Mouse (Mus musculus) thymus, postnatal 14 days (tissue): ENCODE measurements around the gene Dlk2.
A peak's percentile ranks its signal among the peaks of the same experiment; 100 is the strongest.

Experiments used
- DNase-seq: peaks from one replicate; pipeline ENCODE4 v3.0.0; 2021

Dlk2 gene

DNA sequence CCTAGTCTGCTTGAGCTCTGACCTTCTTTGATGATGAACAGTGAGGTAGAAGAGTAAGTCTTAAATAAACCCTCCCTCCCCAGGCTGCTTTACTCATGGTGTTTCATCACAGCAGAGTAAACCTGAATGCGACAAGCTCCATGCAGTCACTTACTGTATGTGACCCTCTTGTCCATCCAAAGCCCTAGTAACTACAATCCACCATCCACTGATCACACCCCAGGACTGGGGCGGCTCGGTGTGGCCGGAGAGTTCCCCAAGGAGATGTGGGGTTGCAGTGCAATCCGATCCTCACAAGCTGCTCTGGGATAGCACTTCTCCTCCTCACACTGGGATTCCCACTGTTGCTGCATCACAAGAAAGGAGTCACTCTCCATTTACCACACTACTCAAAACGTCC, 22.8 kb upstream of the Dlk2 start:
- no peak for DNase-seq

DNA sequence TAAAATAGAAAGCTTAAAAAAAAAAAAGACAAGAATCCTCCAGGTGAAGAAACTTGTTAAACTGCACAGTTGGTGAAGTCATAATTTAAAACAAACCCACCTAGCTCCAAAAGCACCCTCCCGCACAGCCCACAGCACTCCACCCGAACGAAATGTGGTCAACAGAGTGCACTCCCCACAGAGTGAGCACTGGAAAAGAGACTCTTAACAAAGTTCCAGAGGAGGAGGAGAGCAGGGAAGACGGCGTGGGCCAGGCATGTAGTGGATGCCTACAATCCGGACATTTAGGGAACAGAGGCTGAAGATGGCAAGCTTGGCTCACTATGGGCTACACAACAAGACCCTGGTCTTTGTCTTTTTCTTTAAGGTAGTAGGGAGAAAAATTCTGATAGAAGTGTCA, 22.2 kb upstream of the Dlk2 start:
- no peak for DNase-seq

DNA sequence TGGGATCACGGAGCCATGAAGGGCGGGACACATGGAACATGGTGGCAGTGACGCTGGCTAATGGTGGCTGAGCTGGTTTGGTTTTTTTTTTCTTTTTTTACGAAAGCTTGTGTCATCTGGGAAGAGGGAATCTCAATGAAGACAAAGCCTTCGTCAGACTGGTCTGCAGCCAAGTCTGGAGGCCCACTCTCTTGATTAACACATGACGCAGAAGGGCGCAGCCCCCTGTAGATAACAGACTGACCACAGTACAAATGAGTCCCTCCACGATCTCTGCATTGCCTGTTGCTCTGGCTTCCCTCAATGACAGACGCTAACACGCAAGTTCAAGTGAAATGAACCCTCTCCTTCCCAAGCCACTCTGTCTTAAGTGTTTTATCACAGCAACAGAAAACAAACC, 21.7 kb upstream of the Dlk2 start:
- no peak for DNase-seq

DNA sequence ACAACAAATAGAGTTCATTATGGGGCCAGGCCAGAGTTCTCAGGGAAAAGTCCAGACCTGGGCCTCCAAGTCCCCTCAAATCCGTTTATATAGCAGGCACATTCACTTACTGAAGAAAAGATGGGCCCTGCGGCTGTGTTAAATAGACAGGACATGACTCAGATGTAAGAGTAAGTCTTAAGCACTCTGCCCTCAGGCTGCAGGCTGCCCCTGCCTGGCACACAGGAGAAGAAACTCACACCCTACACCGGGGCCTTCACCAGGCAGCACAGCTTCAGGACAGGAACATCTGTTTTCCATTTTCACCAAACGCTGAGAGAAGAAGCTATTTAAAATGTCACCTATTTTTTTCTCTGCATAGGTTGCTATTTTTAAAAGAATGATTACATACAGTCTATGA, 19.6 kb upstream of the Dlk2 start:
- no peak for DNase-seq

DNA sequence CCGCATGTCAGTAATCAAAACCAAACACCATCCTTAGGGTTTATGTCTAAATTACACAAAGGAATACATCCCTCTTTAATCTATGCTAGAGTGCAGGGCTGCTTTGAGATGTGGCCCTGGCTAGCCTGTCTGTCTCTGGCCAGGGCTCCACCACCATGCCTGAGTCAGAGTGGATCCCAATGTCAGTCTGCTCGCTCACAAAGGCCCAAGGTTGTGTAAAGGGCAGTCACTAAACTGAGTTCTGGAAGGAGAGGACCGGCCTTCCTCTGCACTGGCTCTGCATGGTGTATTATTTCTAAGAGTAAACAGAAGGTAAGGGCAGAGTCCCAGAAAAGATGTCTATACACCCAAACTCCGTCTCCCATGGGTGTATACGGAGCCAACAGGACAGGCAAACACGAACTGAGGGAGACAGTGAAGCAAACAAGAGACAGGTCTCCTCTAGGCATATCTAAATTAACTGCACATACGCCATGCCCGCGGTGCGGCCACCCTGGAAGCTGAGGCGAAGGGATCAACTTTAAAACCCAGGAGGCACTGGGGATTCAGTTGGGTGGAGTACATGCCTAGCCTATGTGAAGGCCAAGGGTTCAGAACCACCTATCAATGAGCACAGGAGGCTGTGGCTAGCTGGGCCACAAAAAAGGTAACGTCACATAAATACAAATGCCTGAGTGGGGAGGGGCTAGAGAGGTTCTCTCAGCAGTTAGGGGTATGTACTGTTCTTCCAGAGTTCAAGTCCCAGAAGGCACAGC, 19.0 kb upstream of the Dlk2 start:
- no peak for DNase-seq

DNA sequence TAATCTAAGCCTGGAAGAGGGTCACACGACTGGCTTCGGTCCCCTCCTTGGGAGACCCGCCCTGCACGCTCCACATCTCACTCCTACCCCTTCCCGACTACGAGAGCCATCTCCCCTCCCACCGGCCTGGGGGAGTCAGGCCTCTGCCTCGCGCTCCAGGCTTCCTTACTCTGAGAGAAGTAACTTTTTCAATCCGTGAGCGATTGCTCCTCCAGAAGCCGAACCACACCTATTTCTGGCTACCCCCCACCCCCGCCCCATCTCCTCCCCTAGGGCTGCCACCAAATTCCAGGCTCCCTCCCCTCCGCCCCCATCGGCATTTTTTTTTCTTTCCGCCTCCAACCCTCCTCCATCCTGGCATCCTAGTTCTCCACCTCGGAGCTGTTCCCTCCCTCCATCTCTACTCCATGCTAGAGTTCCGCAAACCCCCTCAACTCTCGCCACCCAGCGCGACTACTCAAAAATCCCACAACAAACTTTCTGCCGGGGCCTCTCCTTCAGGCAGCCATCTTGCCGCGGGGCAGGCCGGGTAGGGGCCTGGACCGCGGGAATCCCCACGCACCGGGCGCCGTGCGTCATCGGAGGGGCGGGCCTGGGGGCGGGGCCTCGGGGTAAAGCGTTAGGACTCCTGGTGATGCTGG, 14.6 kb upstream of the Dlk2 start, which contains the start of gene Tjap1:
Gene Tjap1 (minus strand): TSS at position 544 of the 641 bp plus-strand sequence.
- DNase-seq, result peak; percentile 86

DNA sequence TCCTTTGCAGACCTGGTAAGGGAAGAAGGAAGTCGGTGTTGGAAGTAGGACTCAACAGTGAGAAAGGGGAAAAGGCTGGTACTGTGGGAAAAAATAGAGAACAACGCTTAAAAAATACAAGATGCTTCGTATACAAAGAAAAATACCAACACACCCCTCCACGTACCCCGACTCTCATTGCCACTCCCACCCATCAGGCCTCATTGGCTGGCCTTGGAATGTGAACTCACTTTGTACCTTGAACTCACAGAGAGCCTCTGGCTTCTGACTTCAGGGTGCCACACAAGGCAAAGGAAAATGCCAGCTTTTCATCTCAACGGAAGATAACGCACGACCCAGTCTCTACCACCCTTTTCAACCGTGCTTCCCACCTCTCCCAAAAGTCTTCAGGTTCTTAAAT, 14.1 kb upstream of the Dlk2 start:
- peak; percentile 31 for DNase-seq

DNA sequence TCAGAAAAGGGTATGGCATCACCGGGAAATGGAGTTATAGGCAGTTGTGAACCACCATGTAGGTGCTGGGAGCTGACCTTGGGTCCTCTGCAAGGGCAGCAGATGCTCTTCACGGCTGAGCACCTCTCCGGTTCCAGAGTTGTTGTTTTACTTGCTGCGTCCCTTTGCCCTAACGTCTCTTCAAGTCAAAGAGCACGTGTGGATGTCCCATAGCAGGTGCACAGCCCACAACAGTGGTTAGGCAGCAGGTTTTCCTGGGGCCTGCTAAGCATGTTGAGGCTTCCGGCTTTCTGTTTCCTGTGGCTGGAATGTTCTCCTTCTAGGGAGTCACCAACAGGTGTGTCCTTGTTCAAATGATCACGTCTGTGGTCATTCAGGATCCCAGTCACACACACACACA, 13.3 kb upstream of the Dlk2 start:
- DNase-seq, result peak; percentile 57

DNA sequence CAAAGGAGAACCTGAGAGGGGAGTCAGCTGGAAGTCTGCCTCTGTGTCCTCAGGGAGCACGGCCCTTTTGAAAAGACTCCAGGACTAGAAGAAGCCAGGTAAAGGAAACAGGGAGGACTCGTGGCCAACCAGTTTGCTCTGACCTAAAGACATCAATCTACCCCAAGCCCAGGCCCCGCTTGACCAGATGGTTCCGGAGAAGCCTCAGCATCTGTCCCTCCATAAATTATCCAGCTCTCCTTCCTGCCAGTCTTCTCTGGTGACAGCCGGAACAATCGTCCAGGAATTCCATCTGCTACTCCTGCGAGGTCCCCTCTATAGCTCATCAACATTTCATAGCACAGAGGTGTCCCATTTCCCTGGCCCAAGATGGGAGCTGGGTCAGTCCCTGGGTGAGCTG, 12.6 kb upstream of the Dlk2 start:
- DNase-seq, result no peak

DNA sequence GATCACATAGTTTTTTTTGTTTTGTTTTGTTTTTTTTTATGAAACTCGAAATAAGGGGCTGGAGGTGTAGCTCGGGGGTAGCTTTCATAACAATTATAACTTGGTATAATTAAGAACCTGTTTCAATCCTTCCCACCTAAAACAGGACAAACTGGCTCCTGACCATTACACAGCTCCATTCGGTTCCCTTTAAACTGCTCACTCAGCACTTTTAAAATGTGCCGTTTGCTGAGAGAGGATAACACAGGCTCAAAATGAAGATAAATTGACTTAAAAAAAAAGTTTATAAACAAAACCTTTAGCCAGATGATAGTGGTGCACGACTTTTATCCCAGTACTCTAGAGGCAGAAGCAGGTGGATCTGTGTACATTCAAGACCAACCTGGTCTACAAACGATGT, 11.8 kb upstream of the Dlk2 start:
- no peak for DNase-seq

DNA sequence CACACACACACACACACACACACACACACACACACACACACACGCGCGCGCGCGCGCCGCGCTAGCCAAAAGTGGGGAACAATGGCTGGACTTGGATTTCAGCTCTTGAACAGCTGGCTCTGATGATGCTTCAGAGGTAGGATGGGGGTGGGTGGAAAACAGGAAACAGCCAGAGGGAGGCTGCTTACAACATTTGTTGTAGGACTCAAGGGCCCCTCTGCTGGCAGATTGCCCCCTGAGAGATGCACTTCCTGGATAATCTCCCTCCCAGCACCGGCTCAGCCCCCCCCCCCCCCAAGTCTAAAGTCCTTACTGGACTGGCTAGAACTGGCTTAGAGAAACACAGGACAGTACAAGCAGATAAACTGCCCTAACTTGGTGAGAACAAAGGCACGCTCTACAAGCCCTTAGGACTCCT, 9.5 kb upstream of the Dlk2 start:
- DNase-seq, result peak; percentile 42

DNA sequence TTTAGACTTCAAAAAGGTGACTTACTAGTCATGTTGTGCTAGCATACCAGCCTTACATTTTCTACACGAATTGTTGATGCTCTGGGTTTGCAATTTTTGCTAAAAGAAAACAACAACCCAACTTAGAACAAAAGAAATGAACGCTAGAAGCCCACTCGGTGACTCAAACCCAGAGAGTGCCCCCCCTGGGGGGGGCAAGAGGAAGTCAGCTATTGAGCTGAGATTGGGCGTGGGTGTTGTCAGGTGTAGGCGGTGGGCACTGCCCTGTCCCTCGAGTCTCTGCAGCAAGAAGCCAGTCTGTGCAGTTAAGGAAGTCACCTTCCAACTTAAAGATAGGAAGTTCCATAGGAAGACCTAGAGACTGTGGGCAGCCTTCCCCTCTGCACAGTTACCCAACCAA, 620 bp upstream of the Dlk2 start:
- no peak for DNase-seq

DNA sequence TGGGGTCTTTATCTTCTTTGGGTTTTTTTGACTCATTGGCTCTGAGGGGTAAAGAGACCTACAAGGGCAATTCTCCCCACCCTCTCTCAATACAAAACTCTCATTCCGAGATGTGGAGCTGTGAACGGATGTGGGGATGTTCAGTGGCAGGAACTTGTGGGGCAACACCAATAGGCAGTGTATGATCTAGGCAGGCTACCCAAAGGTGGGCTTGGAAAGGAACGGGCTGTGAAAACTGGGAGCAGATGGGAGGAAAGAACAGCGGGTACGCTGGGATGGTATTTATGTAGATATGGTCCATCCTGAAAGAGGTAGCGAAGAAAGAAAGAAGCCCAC, 225 bp upstream of the Dlk2 start:
- no peak for DNase-seq

DNA sequence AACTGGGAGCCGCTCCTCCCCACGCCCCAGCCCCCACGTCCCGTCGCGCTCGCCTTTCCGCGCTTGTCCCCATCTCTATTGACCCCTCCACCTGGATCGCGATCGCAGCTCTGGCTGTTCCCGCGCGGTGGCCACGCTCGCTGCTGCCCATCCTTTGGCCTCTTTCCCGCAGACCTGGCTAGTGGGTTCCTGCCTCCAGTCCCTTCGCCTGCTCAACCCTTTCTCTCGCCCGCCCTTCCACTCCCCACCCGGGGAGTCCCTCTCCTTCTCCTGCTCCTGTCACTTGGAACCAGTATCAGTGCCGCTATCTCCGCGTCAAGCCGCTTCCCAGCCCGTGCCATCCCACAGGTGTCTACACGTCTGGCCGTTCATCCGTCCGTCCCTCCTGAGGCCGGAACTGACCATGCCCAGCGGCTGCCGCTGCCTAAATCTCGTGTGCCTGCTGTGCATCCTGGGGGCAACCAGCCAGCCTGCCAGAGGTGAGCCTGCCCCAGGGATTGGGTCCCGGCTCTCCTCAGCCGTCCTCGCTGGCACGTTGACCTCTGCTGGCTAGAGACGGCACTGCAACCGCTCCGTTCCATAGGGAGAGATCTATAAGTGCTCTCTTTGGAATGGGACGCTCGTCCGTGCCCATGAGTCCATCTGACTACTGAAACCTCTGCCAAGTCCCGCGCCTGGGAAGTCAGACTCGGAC, 1.1 kb downstream of the Dlk2 start:
- peak; percentile 84 for DNase-seq

DNA sequence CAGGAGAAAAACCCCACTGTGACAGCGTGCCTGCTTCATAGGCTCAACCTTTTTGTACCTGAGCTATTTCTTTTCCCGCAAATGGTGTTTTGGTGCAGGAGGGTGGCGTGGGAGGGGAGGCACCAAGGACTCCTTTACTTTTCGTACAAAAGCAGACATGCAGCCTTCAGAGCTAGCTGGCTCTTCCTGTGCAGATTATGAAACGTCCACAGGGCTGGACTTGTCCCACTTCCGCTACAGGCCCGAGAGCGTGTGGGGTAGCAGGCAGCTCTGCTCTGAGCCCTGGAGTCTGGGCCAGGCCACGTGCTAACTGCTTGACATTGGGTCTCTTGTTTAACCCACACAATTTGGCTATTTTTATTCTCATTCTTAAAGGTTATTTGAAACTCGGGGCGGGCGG, 4.7 kb downstream of the Dlk2 start:
- no peak for DNase-seq

DNA sequence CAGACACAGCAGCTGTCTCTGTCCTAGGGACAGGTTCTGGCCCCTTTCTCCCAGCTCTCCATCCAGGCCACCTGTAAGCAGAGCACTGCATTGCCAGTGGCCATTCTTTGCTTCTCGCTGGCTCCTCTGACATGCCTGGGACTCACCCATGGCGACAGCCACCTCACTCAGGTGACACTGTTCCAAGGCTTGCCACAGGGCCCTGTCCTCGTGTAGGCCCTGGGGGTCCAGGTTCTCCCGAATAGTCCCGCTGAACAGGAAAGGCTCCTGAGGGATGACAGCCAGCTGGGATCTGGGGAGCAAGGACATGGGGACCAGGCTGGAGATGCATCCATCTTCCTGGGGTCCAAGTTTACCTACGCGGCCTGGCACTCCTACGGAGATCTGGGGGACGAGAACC, 7.0 kb downstream of the Dlk2 start:
- no peak for DNase-seq

DNA sequence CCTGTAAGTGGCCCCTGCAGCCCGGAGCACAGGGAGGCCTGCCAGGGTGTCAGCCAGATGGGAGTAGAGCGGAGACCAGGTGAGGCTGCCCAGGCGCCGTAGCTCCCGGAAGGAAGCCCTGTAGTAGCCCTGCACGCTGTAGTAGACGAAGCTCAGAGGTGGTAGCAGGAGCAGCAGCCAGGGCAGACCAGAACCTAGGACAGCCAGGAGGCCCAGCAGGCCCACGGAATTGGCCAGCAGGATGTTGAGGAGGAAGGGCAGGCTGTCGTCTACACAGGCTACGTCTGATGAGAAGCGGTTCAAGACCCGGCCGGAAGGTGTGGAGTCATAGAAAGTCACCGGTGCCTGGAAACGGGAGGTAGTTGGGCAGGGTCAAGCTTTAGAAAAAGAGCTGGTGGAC, 9.7 kb downstream of the Dlk2 start:
- DNase-seq, result no peak

DNA sequence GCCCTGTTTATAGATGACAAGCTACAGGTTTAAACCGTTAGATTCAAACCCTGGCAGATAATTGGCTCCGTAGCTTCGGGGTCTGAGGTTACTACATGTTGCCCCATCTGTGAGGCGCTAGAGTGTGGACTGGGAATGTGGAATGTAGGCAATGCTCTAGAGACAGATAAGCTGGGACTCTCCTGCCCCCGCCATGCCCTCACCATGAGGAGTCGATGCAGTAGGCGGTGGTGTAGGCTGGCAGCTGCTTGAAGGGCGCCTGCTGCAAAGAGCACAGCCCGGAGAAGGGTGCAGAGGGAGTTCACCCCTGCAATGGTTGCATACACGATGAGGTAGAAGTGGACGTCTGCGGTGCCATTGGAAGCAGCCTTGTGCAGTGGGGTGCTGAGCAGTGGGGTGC, 12.6 kb downstream of the Dlk2 start:
- no peak for DNase-seq

DNA sequence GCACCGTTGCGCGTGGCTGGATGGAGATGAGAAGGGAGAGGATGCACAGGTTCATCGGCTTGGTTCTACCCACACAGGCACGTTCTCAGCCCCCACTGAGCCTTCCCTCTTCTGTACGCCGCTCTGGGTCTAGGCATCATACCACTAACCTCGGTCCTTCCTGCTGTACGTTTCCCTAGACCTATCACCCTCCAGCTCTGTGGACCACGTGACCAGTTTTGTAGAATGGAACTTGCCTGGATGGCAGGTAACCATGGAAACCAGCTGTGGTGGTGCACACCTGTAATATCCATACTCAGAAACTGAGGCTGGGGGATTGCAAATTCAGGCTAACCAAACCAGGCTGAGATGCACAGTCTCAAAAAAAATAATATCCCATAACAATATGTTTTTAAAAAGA, 13.3 kb downstream of the Dlk2 start:
- no peak for DNase-seq

DNA sequence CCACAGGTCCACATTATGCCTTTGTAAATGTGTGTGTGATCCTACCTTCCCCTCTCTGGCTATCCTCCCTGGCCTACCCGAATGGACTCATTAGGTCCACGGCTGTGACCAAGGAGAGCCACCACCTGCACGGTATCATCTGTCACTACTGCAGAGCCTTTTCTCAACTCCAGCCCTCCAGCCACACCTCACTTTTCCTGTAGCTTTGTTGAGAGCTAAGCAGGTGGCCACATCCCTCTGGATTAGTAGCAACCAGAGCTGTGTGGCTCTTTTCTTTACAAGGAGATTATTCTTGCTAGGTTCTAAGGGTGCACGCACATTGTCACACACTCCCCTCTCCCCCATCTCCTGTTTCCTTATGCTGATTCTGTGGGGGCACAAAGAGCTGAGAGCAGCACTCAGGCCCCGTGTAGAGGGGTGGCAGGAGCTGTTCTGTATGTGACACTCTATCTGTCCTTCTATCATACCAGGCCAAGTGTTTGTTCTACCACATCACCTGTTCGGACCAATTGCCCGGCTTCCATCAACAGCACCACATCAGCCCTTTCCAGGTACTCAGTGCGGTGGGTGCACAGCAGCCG, 16.0 kb downstream of the Dlk2 start:
- DNase-seq, result no peak

DNA sequence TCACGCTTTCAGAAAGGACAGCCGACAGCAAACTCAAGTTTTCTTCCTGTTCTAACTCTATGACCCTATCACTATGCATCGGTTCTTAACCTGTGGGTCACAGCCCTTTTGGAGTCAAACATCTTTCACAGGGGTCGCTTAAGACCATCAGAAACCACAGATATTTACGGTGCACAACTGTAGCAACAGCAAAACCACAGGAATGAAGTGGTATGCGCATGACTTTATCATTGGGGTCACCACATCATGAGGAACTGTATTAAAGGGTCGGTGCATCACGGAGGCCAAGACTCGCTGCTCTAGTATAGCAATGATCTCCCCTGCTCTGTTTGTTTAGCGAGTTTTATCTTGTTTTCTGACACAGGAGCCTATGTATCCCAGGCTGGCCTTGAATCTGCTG, 18.6 kb downstream of the Dlk2 start:
- DNase-seq, result no peak

DNA sequence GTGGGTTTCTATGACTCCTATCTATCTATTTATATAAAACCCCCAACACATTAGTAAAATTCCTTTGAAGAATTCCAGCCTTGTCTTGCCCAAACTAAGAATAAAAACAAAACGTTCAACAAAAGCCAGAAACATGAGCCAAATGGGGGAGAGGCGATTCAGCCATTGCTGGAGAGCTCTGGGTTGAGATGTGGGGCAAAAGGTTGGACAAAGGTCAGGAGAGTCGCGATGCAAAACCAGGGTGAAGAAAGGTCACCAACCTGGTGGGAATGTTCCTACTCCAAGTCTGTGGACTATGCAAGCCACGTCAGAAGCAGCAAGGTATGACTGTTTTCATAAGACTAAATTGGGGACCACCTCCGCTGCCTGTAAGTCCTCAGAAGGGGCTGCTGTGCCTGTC, 23.3 kb downstream of the Dlk2 start:
- DNase-seq, result no peak

DNA sequence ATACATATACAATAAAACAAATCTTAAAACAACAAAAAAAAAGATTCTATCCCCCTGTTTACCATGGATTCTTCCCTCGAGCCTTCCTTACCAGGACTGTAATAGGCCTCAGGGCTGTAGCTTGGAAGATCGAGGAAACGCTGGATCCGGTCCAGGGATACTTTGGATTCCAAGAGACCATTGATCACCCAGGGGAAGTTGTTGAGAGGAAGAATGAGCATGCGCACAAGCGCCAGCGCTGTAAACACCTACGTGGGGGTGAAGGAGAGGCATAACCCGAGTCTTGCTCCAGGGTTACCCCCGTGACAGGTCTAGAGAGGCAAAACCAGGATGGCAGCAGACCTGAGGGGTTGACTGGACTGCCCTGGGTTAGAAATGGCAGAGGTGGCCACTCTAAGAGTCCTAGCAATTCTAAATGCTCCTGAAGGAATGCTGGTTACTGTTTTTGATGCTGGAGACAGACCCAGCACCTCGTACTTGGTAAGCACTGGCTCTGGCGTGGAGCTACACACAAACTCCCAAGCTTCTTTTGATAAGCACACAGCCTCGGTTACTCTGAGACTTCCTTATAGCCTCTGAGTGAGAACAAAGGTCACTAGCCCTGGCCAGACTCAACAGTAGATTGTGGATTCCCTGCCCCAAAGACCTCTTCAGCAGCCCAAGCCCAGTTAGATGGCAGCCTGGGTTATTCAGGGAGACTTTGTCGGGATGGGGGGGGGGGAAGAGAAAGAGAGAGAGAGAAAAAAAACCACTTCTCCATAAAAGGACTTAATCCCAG, 25.0 kb downstream of the Dlk2 start:
- no peak for DNase-seq
